Mouse (Mus musculus): Measurements from ENCODE around the gene Mgarp.

GRCm38 (mm10) chr3:51391591-51391990, 4.9 kb downstream of the Mgarp start:
- no peak for TF ChIP-seq CTCF (IDR thresholded peaks at IDR 0.05; ENCODE audit: borderline replicate concordance, insufficient read depth, low read length)
- no peak for TF ChIP-seq POLR2A (IDR thresholded peaks at IDR 0.05; ENCODE audit: low read depth, low read length)

All from embryonic fibroblast, embryonic 13.5 days (primary cell).